Mouse (Mus musculus): Measurements from ENCODE around the gene Tex26.

The Tex26 gene

DNA sequence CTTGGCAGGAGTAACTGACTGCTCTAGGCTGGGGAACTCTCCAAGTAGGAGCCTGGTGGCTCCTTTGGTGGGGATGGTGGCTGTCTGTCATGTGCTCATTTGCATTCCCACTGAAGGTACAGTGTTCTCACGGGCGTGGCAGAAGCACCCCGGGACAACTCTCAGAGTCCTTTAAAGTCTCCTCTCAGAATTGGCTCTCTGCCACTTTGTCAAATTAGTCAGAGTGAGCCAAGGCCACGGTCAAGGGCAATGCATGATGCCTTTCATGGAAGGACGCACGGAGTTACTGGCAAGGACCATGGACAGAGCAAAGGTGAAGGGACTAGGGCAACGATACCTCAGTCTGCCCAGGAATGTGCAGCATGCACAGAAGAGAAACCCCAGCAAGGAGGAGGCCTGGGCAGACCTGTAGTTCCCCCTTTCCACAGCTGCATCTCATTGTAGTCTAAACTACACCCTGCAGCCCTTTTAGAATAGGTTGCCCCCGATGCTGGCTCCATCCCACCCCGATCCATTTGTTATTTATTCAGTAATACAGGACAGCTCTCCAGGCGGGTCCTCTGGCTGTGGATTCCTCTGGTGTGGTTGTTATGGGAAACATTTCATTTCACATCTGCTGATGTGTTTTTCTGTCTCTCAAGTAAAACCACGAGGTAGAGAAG lies 49.0 kb downstream of the Tex26 start:
- no peak for DNase-seq (ENCODE audit: low spot score in 2 of 2)

- DNase-seq (ENCODE audit: low spot score in 2 of 2), result no peak
These were observed 49.7 kb downstream of the Tex26 start for GRCm38 (mm10) chr5:149489136-149489535.

- no peak for DNase-seq (ENCODE audit: low spot score in 2 of 2)
These were observed 50.8 kb downstream of the Tex26 start for GRCm38 (mm10) chr5:149490275-149490674.

- no peak for DNase-seq (ENCODE audit: low spot score in 2 of 2)
These were observed 56.2 kb downstream of the Tex26 start for GRCm38 (mm10) chr5:149495655-149496054.

- no peak for DNase-seq (ENCODE audit: low spot score in 2 of 2)
These were observed 57.1 kb downstream of the Tex26 start for GRCm38 (mm10) chr5:149496401-149497066.

- no peak for DNase-seq (ENCODE audit: low spot score in 2 of 2)
These were observed 60.5 kb downstream of the Tex26 start for GRCm38 (mm10) chr5:149499936-149500335.

GRCm38 (mm10) chr5:149503423-149504175 lies 64.1 kb downstream of the Tex26 start:
- no peak for DNase-seq (ENCODE audit: low spot score in 2 of 2)

DNA sequence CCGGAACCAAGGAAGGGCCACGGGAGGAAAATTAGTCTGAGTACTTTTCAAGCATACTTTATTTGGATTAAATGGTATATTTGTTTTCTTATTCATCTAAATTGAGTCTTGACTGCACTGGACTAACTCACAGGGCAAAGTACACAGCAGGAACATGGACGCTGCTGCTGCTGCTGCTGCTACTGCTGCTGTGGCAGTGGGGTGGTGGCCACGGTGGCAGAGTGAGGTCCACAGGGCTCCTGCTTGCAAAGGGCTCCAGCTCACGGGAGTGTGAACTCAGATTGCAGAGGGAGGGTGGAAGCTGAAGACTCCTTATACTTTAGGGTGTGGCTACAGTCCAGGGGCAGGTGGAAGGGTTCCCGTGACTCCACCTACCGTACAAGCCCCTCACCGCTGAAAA lies 65.5 kb downstream of the Tex26 start:
- DNase-seq (ENCODE audit: low spot score in 2 of 2), result no peak

DNA sequence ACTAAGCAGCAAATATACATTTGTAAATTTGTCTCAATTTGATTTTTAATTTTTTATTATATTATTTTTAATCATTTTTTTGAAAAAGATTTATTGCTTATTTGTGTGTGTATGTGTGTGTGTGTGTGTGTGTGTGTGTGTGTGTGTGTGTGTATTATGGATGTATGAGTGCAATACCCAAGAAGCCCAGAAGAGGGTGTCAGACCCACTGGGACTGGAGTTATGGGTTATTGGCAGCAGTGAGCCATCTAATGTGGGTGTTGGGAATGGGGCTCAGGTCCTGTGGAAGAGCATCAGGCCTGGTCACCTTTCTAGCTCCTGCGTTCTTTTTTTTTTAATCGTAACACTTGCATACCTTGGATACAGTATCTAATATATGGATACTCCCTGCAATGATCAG lies 66.6 kb downstream of the Tex26 start:
- no peak for DNase-seq (ENCODE audit: low spot score in 2 of 2)

- no peak for DNase-seq (ENCODE audit: low spot score in 2 of 2)
These were observed 68.9 kb downstream of the Tex26 start for GRCm38 (mm10) chr5:149508094-149509029.

- no peak for DNase-seq (ENCODE audit: low spot score in 2 of 2)
These were observed 70.9 kb downstream of the Tex26 start for GRCm38 (mm10) chr5:149510323-149510722.

DNA sequence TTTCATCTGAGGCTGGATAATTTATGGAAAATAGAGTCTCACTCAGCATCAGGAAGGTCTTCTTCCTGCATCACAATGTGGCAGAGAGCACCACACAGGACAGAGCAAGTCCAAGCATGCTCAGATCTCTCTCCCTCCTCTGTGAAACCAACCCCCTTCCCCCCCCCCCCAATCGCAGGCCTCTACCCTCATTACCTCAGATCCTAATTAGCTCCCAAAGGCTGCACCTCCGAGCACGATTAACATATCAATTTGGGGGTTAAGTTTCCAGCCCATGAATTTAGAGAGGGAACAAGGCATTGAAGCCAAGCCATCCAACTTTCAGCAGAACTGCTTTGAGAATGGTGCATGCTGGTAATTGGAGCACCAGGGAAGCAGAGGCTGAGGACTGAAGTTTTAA lies 73.2 kb downstream of the Tex26 start:
- no peak for DNase-seq (ENCODE audit: low spot score in 2 of 2)

- DNase-seq (ENCODE audit: low spot score in 2 of 2), result no peak
These were observed 74.1 kb downstream of the Tex26 start for GRCm38 (mm10) chr5:149513438-149514086.

DNA sequence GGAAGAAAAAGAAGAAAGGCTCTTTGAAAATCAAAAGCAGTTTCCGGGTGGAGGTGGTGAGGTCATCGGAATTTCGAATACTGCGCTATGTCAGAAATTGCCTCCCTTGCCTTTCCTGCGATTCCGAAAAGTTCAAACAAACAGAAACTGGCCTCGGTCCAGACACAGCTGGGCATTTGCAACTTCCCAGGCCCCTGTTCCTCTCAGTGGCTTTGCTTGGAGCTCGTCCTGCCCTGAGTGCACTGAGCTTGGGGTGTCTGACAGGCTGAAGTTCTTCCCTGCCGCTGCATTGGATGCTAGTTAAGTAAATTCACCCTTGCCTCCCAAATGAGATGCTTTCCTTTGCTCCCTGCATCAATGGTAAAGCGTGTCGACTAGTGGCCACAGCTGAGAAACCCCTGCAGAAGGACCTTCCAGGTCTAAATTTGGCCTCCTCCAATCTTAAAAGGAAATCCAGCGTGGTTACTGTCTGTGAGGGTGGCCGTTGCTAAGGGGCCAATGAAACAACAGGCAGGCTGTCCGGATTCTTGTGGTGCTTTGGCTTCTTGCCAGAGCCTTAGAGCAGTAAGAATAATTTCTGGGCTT lies 74.7 kb downstream of the Tex26 start:
- DNase-seq (ENCODE audit: low spot score in 2 of 2), result no peak

GRCm38 (mm10) chr5:149514890-149515289 lies 75.4 kb downstream of the Tex26 start:
- DNase-seq (ENCODE audit: low spot score in 2 of 2), result no peak

- DNase-seq (ENCODE audit: low spot score in 2 of 2), result no peak
These were observed 77.7 kb downstream of the Tex26 start for GRCm38 (mm10) chr5:149517116-149517515.
